Mouse (Mus musculus) midbrain, embryonic 11.5 days (tissue): ENCODE results near the gene Tecpr2. TPM values are rescaled to one million over a fixed set of nuclear protein-coding genes. Genes with fewer than 3 reads are reported as not detected.

Experiments used
- ATAC-seq: fragments of 200-750 bp; cut with Nextera tagmentation; 2 replicates; pipeline ENCODE4 v1.8.0; 2017; ENCODE audit warnings: moderate TSS enrichment, moderate library complexity; ENCODE audit not compliant: low FRiP score
- DNase-seq: peaks from one replicate; pipeline ENCODE4 v3.0.0; 2015; ENCODE audit warnings: low spot score; ENCODE audit errors: missing footprints
- H3K27ac ChIP-seq: fragments of 300-500 bp; sonication (generic); 2 replicates; pipeline ENCODE4 v1.5.1; 2014; ENCODE audit warnings: low read depth, low read length
- H3K27me3 ChIP-seq: fragments of 300-500 bp; sonication (generic); 2 replicates; pipeline ENCODE4 v1.6.1; 2014; ENCODE audit warnings: mild to moderate bottlenecking, low read length, moderate library complexity, mixed read lengths; ENCODE audit not compliant: control insufficient read depth, insufficient read depth
- H3K36me3 ChIP-seq: fragments of 300-500 bp; sonication (generic); 2 replicates; pipeline ENCODE4 v1.6.1; 2014; ENCODE audit warnings: mild to moderate bottlenecking, low read length, moderate library complexity, mixed read lengths; ENCODE audit not compliant: control insufficient read depth, insufficient read depth
- H3K4me1 ChIP-seq: fragments of 300-500 bp; sonication (generic); 2 replicates; pipeline ENCODE4 v1.6.1; 2014; ENCODE audit warnings: low read length; ENCODE audit not compliant: control insufficient read depth, insufficient read depth
- H3K4me2 ChIP-seq: fragments of 300-500 bp; sonication (generic); 2 replicates; pipeline ENCODE4 v1.6.1; 2014; ENCODE audit warnings: mild to moderate bottlenecking, moderate library complexity
- H3K4me3 ChIP-seq: fragments of 300-500 bp; sonication (generic); 2 replicates; pipeline ENCODE4 v1.5.1; 2014; ENCODE audit warnings: low read depth, low read length
- H3K9ac ChIP-seq: fragments of 300-500 bp; sonication (generic); 2 replicates; pipeline ENCODE4 v1.6.1; 2014; ENCODE audit warnings: low read length
- H3K9me3 ChIP-seq: fragments of 300-500 bp; sonication (generic); 2 replicates; pipeline ENCODE4 v1.6.1; 2016; ENCODE audit warnings: low read length; ENCODE audit not compliant: control insufficient read depth
- WGBS: fragments of 180-500 bp; shearing (Covaris S2); extraction: QIAGEN DNeasy Blood & Tissue Kit; methylation state at CpG from one replicate; pipeline ENCODE4 v1.1.7; 2014; 5-methylcytosine and 5-hydroxymethylcytosine counted together
- polyA plus RNA-seq: library from polyadenylated mRNA; unstranded; fragments of >200 nt; fragmentation: Nextera tagmentation; extraction: Ambion mirVana; gene quantifications from 2 replicates; pipeline ENCODE4 v1.2.1, GENCODE M21; 2014

Tecpr2 gene
- polyA plus RNA-seq, 1 experiment from 2014 or later: 4.2 TPM

GRCm38 (mm10) chr12:110976589-110977344 lies 87.7 kb downstream of the Tecpr2 start:
- H3K36me3 ChIP-seq: peaks cover 7% of the 10 kb centered on the region
- WGBS: 86% methylated on average over 60 of the region's 60 CpGs
- no peak overlapping the region for H3K4me3 ChIP-seq
- 0 out of 2 replicates have a peak, but pooled peaks cover 4% of the 10 kb centered on the region for H3K27me3 ChIP-seq
- H3K4me1 ChIP-seq: peaks cover 7% of the 10 kb centered on the region
- DNase-seq (no peak), ATAC-seq (no peak)
- H3K9ac ChIP-seq: no peak overlapping the region
- no peak overlapping the region for H3K27ac ChIP-seq
- H3K4me2 ChIP-seq: no peak overlapping the region
- H3K9me3 ChIP-seq: no peaks in the 10 kb centered on the region

GRCm38 (mm10) chr12:110977345-110977733 lies 88.3 kb downstream of the Tecpr2 start:
- Histone ChIP-seq H3K36me3 (peaks cover 7% of the 10 kb centered on the region), H3K9me3 (no peaks in the 10 kb centered on the region)

GRCm38 (mm10) chr12:110977896-110978606 lies 89.0 kb downstream of the Tecpr2 start:
- no peak; the same call in 1 of the 2 replicates for ATAC-seq
- no peak overlapping the region; the same call in 1 of the 2 replicates for H3K27ac ChIP-seq
- H3K27me3 ChIP-seq: 0 out of 2 replicates have a peak, but pooled peaks cover 4% of the 10 kb centered on the region
- H3K36me3 ChIP-seq: peaks cover 7% of the 10 kb centered on the region
- peak; percentile 92 for DNase-seq
- no peaks in the 10 kb centered on the region for H3K9me3 ChIP-seq
- H3K4me2 ChIP-seq: peak overlapping the region; percentile 99
- peaks cover 7% of the 10 kb centered on the region for H3K4me1 ChIP-seq
- peak overlapping the region; percentile 90 for H3K9ac ChIP-seq
- 46% methylated on average over 14 of the region's 14 CpGs for WGBS
- peak overlapping the region; percentile 86 for H3K4me3 ChIP-seq

More at GRCm38 (mm10) chr12:110977345-110977733, 88.3 kb downstream of the Tecpr2 start:
- no peak for DNase-seq
- H3K27ac ChIP-seq: no peak overlapping the region
- H3K4me1 ChIP-seq: peaks cover 7% of the 10 kb centered on the region
- no peak overlapping the region for H3K4me3 ChIP-seq
- H3K4me2 ChIP-seq: no peak overlapping the region
- H3K27me3 ChIP-seq: 0 out of 2 replicates have a peak, but pooled peaks cover 4% of the 10 kb centered on the region
- ATAC-seq: no peak
- WGBS: 92% methylated on average over 18 of the region's 18 CpGs
- no peak overlapping the region for H3K9ac ChIP-seq

- ATAC-seq (peak; percentile 99), DNase-seq (peak; percentile 99)
- no peak within 1 kb of the TSS; the same call in 1 of the 2 replicates for H3K27ac ChIP-seq
- under 1% methylated on average over 83 of the region's 90 CpGs for WGBS
- H3K36me3 ChIP-seq: peaks cover 7% of the 10 kb centered on the region
- H3K27me3 ChIP-seq: 0 out of 2 replicates have a peak, but pooled peaks cover 4% of the 10 kb centered on the region
- peaks cover 7% of the 10 kb centered on the region for H3K4me1 ChIP-seq
- H3K4me2 ChIP-seq: peak within 1 kb of the TSS; percentile 99
- H3K4me3 ChIP-seq: peak within 1 kb of the TSS; percentile 86
- H3K9ac ChIP-seq: peak within 1 kb of the TSS; percentile 90
- H3K9me3 ChIP-seq: no peaks in the 10 kb centered on the region
These were observed 89.7 kb downstream of the Tecpr2 start, which contains the start of gene Ankrd9 for GRCm38 (mm10) chr12:110978607-110979406. Gene Ankrd9, minus strand, starts transcription at chr12:110979040.

- DNase-seq: peak; percentile 83
- WGBS: 87% methylated on average over 3 of the region's 3 CpGs
- Histone ChIP-seq H3K4me2 (no peak overlapping the region), H3K4me3 (no peak overlapping the region), H3K4me1 (peaks cover 7% of the 10 kb centered on the region), H3K9ac (no peak overlapping the region), H3K27ac (no peak overlapping the region), H3K27me3 (0 out of 2 replicates have a peak, but pooled peaks cover 4% of the 10 kb centered on the region), H3K36me3 (peaks cover 7% of the 10 kb centered on the region), H3K9me3 (no peaks in the 10 kb centered on the region)
- no peak for ATAC-seq
These were observed 90.7 kb downstream of the Tecpr2 start for GRCm38 (mm10) chr12:110979808-110980207.

GRCm38 (mm10) chr12:110981736-110982135 lies 92.7 kb downstream of the Tecpr2 start:
- Histone ChIP-seq H3K27me3 (0 out of 2 replicates have a peak, but pooled peaks cover 4% of the 10 kb centered on the region), H3K4me2 (no peak overlapping the region), H3K9ac (no peak overlapping the region), H3K27ac (no peak overlapping the region), H3K4me1 (peaks cover 7% of the 10 kb centered on the region), H3K4me3 (no peak overlapping the region), H3K9me3 (no peaks in the 10 kb centered on the region), H3K36me3 (peaks cover 4% of the 10 kb centered on the region; the same call in 1 of the 2 replicates)
- no peak for ATAC-seq
- no peak for DNase-seq
- 86% methylated on average over 3 of the region's 3 CpGs for WGBS

GRCm38 (mm10) chr12:110983083-110983482 lies 94.0 kb downstream of the Tecpr2 start:
- ATAC-seq (no peak), DNase-seq (no peak)
- Histone ChIP-seq H3K36me3 (no peaks in the 10 kb centered on the region), H3K9me3 (no peaks in the 10 kb centered on the region), H3K9ac (no peak overlapping the region), H3K27me3 (0 out of 2 replicates have a peak, but pooled peaks cover 4% of the 10 kb centered on the region), H3K27ac (no peak overlapping the region), H3K4me3 (no peak overlapping the region), H3K4me1 (peaks cover 4% of the 10 kb centered on the region), H3K4me2 (no peak overlapping the region)
- WGBS: 82% methylated on average over 8 of the region's 8 CpGs

- H3K27me3 ChIP-seq: 0 out of 2 replicates have a peak, but pooled peaks cover 4% of the 10 kb centered on the region
- 89% methylated on average over 8 of the region's 8 CpGs for WGBS
- no peak overlapping the region for H3K4me3 ChIP-seq
- no peak overlapping the region for H3K27ac ChIP-seq
- no peaks in the 10 kb centered on the region for H3K4me1 ChIP-seq
- H3K36me3 ChIP-seq: no peaks in the 10 kb centered on the region
- H3K4me2 ChIP-seq: no peak overlapping the region
- DNase-seq (no peak), ATAC-seq (no peak)
- no peaks in the 10 kb centered on the region for H3K9me3 ChIP-seq
- H3K9ac ChIP-seq: no peak overlapping the region
These were observed 94.7 kb downstream of the Tecpr2 start for GRCm38 (mm10) chr12:110983714-110984113.
